Mouse (Mus musculus) kidney, adult 8-10 months (tissue): ENCODE results near the gene Ncbp1.
A peak's percentile ranks its signal among the peaks of the same experiment; 100 is the strongest.

ENCODE experiments used
- DNase-seq, 2 experiments: peaks; one replicate each; pipeline ENCODE4 v3.0.0; 2022

Gene Ncbp1

GRCm38 (mm10) chr4:46138287-46139222, at the start of gene Ncbp1, which contains the start of gene Tstd2:
Gene Ncbp1, plus strand, starts transcription at chr4:46138613.
Gene Tstd2, minus strand, starts transcription at chr4:46138694.
- peak; percentile 90 to 92 for DNase-seq

GRCm38 (mm10) chr4:46089524-46090125, 48.8 kb upstream of the Ncbp1 start:
- DNase-seq, result no peak

GRCm38 (mm10) chr4:46092429-46093076, 45.9 kb upstream of the Ncbp1 start:
- no peak for DNase-seq

GRCm38 (mm10) chr4:46094916-46095825, 43.2 kb upstream of the Ncbp1 start:
- DNase-seq, result peak in 1 of 2 experiments; percentile 33

DNA sequence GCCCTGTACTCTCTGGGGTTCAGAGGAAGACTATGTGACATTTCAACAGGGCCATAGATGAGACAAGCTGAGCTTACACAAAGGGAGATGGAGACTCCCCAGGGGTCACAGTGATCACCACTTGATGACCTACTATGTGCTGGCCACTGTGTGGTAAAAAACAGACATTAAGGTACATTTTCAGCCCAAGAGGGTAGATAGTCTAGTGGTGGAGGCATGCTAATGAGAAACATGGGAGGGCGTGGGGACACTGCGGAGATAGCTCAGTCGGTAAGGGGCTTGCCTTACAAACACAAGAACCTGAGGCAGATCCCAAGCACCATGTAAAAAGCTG, 42.6 kb upstream of the Ncbp1 start:
- no peak for DNase-seq

GRCm38 (mm10) chr4:46096546-46096945, 41.9 kb upstream of the Ncbp1 start:
- peak in 1 of 2 experiments; percentile 62 for DNase-seq

DNA sequence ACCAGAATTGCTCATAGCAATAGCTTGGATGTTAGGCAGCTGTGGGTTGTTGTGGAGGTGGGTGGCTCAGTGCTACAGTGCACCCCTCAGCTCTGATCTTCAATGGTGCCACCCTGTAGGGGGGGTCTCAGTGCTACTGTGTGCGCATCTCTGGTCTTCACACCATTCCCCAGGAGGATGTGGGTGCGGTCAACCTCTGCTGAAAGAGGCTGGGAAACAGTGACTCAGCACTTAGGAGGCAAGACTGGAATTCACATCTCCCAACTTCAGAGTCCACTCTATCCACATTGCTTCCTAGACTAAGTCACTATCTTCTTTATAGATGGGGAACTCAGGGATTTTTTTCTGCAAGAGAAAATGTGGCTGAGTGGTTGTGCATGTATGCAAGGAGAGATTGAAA, 40.8 kb upstream of the Ncbp1 start:
- DNase-seq, result no peak

DNA sequence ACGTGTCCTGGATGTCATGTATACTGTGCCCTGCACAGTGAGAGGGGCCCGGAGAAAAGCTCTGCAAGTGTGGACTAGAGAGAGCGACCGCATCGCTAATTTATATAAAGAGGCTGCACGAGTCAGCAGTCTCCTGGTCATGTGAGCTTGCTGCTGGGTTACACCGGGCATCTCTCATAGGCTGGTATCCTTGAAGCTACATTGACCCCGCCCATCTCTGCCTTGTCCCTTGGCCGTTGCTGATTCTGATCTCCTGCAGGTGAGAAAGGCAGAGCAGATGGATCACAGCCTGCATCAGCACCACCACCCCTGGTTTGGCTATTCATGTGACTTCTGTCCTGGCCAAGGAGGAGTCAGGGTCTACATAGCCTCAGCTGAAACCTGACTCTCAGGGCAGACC, 39.3 kb upstream of the Ncbp1 start:
- DNase-seq, result no peak

- DNase-seq, result no peak
Observed at GRCm38 (mm10) chr4:46100539-46100938, 37.9 kb upstream of the Ncbp1 start.

GRCm38 (mm10) chr4:46101211-46101711, 37.2 kb upstream of the Ncbp1 start:
- no peak for DNase-seq

GRCm38 (mm10) chr4:46102078-46102769, 36.2 kb upstream of the Ncbp1 start:
- DNase-seq, result no peak

- DNase-seq, result no peak
Observed at GRCm38 (mm10) chr4:46110084-46110483, 28.3 kb upstream of the Ncbp1 start.

DNA sequence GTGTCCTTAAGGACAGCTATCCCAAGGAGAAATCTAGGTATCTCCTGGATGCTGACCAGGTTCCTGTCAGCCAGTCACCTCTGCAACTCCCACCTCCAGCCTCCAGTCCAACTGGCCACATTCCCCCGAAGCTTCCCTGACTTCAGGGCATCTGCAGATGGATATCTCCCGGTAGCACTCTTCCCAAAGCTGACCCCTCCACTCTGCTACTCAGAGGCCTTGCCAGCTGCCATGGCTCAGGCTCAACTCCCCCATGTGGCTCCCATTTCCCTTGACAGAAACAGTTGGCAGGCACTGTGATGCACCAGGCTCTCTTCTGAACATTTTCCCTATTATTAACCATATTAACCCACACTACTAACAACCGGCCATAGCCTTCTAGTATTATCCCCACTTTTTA, 27.1 kb upstream of the Ncbp1 start:
- no peak for DNase-seq

DNA sequence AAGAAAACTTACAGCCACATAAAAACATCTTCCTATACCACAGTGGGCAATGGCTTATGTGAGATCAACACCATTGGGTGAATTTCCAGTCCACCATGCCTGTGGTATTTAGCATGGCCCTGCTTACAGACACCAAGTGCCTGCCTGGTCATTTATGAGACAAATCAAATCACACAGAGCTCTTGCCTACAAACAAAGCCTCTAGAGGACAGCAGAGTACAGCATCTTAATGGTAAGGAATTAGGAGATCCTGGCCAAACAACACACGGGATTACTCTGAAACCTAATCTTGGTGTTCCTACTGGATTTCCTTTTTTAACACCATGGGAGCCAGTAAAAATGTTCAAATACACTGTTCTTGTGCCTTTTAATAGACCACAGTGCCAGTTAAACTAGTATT, 23.1 kb upstream of the Ncbp1 start:
- no peak for DNase-seq

DNA sequence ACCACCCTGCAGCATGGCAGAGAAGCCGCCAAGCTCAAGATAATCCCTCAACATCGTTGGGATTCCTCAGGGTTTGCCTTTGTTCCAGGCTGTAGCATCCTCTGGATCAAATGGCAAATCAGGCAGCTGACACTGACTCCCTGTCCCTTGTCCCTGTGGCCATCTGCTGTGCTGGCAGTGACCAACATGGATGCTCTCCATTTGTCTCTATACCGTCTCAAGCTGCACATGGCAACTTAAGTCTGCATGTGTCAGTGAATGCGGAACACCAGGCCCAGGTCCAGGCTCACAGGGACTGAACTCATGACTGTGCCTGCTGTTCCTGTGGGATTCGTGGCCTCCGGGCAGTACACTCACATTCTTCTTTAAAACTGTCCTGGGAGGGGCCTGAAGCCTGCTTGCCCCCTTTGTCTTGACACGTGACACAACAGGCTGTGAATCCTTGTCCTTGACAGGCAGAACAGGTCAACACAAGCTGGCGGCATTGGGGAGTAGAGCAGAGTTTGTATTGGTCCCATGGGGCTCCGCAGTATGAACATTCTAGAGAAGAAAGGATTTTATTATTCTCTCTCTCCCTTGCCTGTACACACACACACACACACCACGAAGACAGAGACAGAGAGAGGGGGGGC, 21.8 kb upstream of the Ncbp1 start:
- no peak for DNase-seq

DNA sequence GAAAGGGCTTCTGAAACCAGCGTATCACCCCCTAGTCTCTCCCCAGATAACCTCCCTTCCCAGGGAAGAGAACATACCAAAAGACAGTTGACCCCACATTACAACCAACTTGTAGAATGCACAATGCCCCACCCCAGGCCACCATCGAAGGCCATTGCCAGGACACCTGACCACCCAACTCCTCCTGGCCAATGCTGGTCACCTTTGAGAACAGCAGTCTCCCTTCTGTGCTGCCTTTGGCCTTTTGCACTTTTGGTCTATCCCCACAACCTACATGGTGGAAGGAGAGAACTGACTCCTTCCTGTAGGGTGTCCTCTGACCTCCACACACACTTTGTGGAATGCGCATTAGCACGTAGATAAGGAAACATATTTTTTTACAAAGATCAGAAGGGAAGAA, 20.9 kb upstream of the Ncbp1 start:
- no peak for DNase-seq

DNA sequence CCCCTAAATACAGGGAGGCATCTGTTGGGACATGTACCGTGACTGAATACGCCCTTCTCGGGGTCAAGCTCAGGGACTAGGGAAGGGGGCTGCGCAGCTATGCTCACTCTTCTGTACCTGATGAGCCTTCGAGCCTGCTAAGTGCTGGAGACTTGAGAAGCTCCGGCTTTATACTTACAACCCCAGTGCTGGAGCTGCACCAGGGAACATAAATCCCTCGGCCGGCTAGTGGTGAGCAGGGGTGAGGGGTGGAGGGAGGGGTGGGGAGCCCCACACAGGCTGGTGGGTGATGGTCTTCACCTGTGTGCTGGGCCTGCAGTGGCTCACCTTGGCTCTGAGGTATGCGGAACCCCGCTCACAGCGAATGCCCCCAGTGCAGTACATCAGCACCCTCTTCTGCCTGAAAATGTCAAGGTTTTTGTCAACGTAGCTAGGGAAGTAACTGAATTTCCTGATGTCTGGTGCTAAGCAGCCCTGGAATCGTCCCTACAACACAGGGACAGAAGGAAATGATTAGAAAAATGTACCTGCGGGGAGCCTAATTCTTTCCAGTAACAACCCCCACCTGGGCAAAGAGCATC, 18.8 kb upstream of the Ncbp1 start:
- DNase-seq, result no peak

DNA sequence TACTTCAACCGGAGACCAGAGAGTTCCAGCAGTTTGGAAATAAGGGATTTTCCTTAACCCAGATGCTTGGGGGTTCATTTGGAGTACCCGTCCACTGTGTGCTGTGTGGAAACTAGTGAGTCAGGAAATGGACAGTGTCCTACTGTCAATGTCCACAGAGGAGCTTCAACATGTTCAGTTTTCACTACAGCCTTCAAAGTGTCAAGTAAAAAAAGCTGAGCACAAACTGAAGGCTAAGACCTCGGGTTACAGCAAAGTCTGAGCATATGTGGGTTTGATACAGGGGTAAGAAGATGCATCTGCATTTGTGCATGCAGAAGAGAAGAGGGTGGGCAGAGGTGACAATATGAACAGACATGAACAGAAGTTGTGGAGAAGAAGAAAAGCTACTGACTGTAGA, 17.6 kb upstream of the Ncbp1 start:
- no peak for DNase-seq

- DNase-seq, result no peak
Observed at GRCm38 (mm10) chr4:46123358-46123757, 15.1 kb upstream of the Ncbp1 start.

- DNase-seq, result peak; percentile 43 to 76
Observed at GRCm38 (mm10) chr4:46126541-46126940, 11.9 kb upstream of the Ncbp1 start.
